Mouse (Mus musculus) liver, postnatal 0 days (tissue): ENCODE results near the gene Cycs. TPM values are rescaled to one million over a fixed set of nuclear protein-coding genes. Genes with fewer than 3 reads are reported as not detected.

ENCODE experiments used
- ATAC-seq: fragments of 200-750 bp; cut with Nextera tagmentation; 2 replicates; pipeline ENCODE4 v1.8.0; 2017; ENCODE audit warnings: mild to moderate bottlenecking, moderate library complexity
- DNase-seq: peaks from one replicate; pipeline ENCODE4 v3.0.0-alpha.2; 2016
- H3K27ac ChIP-seq: fragments of 300-500 bp; sonication (generic); 2 replicates; pipeline ENCODE4 v1.5.1; 2014; ENCODE audit warnings: antibody characterized with exemption, moderate library complexity, mild to moderate bottlenecking, low read depth
- H3K27me3 ChIP-seq: fragments of 300-500 bp; sonication (generic); 2 replicates; pipeline ENCODE4 v1.6.1; 2014; ENCODE audit warnings: low read length, control low read depth, mixed read lengths; ENCODE audit not compliant: insufficient read depth
- H3K36me3 ChIP-seq: fragments of 300-500 bp; sonication (generic); replicated peaks from 2 replicates; pipeline ENCODE4 v1.6.1; 2014; ENCODE audit warnings: mild to moderate bottlenecking, control low read depth, low read length, moderate library complexity, mixed read lengths; ENCODE audit not compliant: insufficient read depth
- H3K4me1 ChIP-seq: fragments of 300-500 bp; sonication (generic); 2 replicates; pipeline ENCODE4 v1.6.1; 2014; ENCODE audit warnings: antibody characterized with exemption, mild to moderate bottlenecking, control low read depth; ENCODE audit not compliant: insufficient read depth
- H3K4me2 ChIP-seq: fragments of 300-500 bp; sonication (generic); 2 replicates; pipeline ENCODE4 v1.6.1; 2014; ENCODE audit warnings: low read depth, mild to moderate bottlenecking, low read length, moderate library complexity, mixed read lengths
- H3K4me3 ChIP-seq: fragments of 300-500 bp; sonication (generic); 2 replicates; pipeline ENCODE4 v1.5.1; 2014; ENCODE audit warnings: low read depth, low read length
- H3K9ac ChIP-seq: fragments of 300-500 bp; sonication (generic); replicated peaks from 2 replicates; pipeline ENCODE4 v1.6.1; 2014; ENCODE audit warnings: mild to moderate bottlenecking, moderate library complexity
- H3K9me3 ChIP-seq: fragments of 300-500 bp; sonication (generic); 2 replicates; pipeline ENCODE4 v1.6.1; 2016; ENCODE audit warnings: mild to moderate bottlenecking, control low read depth, low read length, mixed read lengths
- CTCF ChIP-seq: sonication (generic); IDR thresholded peaks from 2 replicates; pipeline ENCODE4 v1.5.1; 2016; ENCODE audit warnings: antibody characterized with exemption, low read depth
- EP300 ChIP-seq: IDR thresholded peaks from 2 replicates; pipeline ENCODE4 v1.6.1; 2016; ENCODE audit warnings: antibody characterized with exemption, low read depth, mild to moderate bottlenecking
- WGBS: fragments of 180-500 bp; shearing (Covaris S2); extraction: QIAGEN DNeasy Blood & Tissue Kit; methylation state at CpG from one replicate; pipeline ENCODE4 v1.1.7; 2014; ENCODE audit not compliant: insufficient replicate concordance; 5-methylcytosine and 5-hydroxymethylcytosine counted together
- polyA plus RNA-seq: library from polyadenylated mRNA; unstranded; fragments of >200 nt; fragmentation: Nextera tagmentation; extraction: Ambion mirVana; gene quantifications from 2 replicates; pipeline ENCODE4 v1.2.1, GENCODE M21; 2015

The Cycs gene
- 71.6 and 73.2 TPM in 2 replicates for polyA plus RNA-seq

GRCm38 (mm10) chr6:50566141-50566996, at the start of gene Cycs:
TSS of gene Cycs (minus strand) at chr6:50566538.
- ATAC-seq = peak; percentile 96
- Histone ChIP-seq H3K4me3 (peak within 1 kb of the TSS; percentile 91), H3K27me3 (no peaks in the 10 kb centered on the region), H3K4me2 (peak within 1 kb of the TSS; percentile 89), H3K4me1 (peaks cover 10% of the 10 kb centered on the region), H3K36me3 (peaks cover 8% of the 10 kb centered on the region), H3K9ac (peak within 1 kb of the TSS; percentile 94), H3K27ac (peak within 1 kb of the TSS; percentile 95), H3K9me3 (no peaks in the 10 kb centered on the region)
- peak; percentile 100 for DNase-seq
- peak; percentile 72 for TF ChIP-seq CTCF
- no peak for TF ChIP-seq EP300
- WGBS = under 1% methylated on average over 71 of the region's 78 CpGs

- DNase-seq (peak; percentile 78), ATAC-seq (no peak)
- Histone ChIP-seq H3K36me3 (no peaks in the 10 kb centered on the region), H3K9ac (no peak overlapping the region), H3K27me3 (no peaks in the 10 kb centered on the region), H3K4me2 (no peak overlapping the region), H3K9me3 (no peaks in the 10 kb centered on the region), H3K4me3 (no peak overlapping the region), H3K27ac (no peak overlapping the region), H3K4me1 (no peaks in the 10 kb centered on the region)
- 25% methylated on average over 4 of the region's 4 CpGs for WGBS
- peak; percentile 93 for TF ChIP-seq CTCF
- TF ChIP-seq EP300 = no peak
Observed at GRCm38 (mm10) chr6:50601620-50602019, 35.3 kb upstream of the Cycs start.

- ATAC-seq (no peak), DNase-seq (no peak)
- Histone ChIP-seq H3K27me3 (no peaks in the 10 kb centered on the region), H3K9ac (no peak overlapping the region), H3K4me1 (peaks cover 6% of the 10 kb centered on the region), H3K36me3 (no peaks in the 10 kb centered on the region), H3K4me3 (no peak overlapping the region), H3K27ac (no peak overlapping the region), H3K4me2 (no peak overlapping the region), H3K9me3 (no peaks in the 10 kb centered on the region)
- TF ChIP-seq CTCF (no peak), EP300 (no peak)
- 55% methylated on average over 5 of the region's 5 CpGs for WGBS
Observed at GRCm38 (mm10) chr6:50598560-50598959, 32.2 kb upstream of the Cycs start.

GRCm38 (mm10) chr6:50596301-50597211, 30.2 kb upstream of the Cycs start, which contains the start of gene 4921507P07Rik:
TSS of gene 4921507P07Rik (minus strand) at chr6:50596632.
- peak within 1 kb of the TSS; percentile 46 for H3K4me3 ChIP-seq
- peaks cover 6% of the 10 kb centered on the region for H3K4me1 ChIP-seq
- peak within 1 kb of the TSS; percentile 68 for H3K9ac ChIP-seq
- ATAC-seq (peak; percentile 99), DNase-seq (peak; percentile 97)
- H3K4me2 ChIP-seq = peak within 1 kb of the TSS; percentile 82
- no peaks in the 10 kb centered on the region for H3K36me3 ChIP-seq
- H3K27me3 ChIP-seq = no peaks in the 10 kb centered on the region
- no peaks in the 10 kb centered on the region for H3K9me3 ChIP-seq
- WGBS = 2% methylated on average over 57 of the region's 62 CpGs
- TF ChIP-seq CTCF (peak; percentile 95), EP300 (no peak)
- H3K27ac ChIP-seq = 0 out of 2 replicates have a peak within 1 kb of the TSS, but pooled peaks have one; percentile 31

GRCm38 (mm10) chr6:50594372-50594771, 28.0 kb upstream of the Cycs start:
- Histone ChIP-seq H3K9me3 (no peaks in the 10 kb centered on the region), H3K27me3 (no peaks in the 10 kb centered on the region), H3K4me3 (no peak overlapping the region), H3K4me2 (no peak overlapping the region), H3K9ac (no peak overlapping the region), H3K36me3 (no peaks in the 10 kb centered on the region), H3K4me1 (peaks cover 6% of the 10 kb centered on the region), H3K27ac (no peak overlapping the region)
- DNase-seq = no peak
- 88% methylated on average over 2 of the region's 2 CpGs for WGBS
- no peak for ATAC-seq
- TF ChIP-seq CTCF (peak; percentile 27; the same call in 1 of the 2 replicates), EP300 (no peak)
